Mouse (Mus musculus) frontal cortex, postnatal 25 days (tissue): ENCODE results near the gene Col24a1.
A peak's percentile ranks its signal among the peaks of the same experiment; 100 is the strongest.
"Not testable (repeated sequence)": the region's sequence is repeated elsewhere in the genome, so short reads cannot be mapped to it uniquely, and the experiment has no call there.

ENCODE experiments used
- DNase-seq, 2 experiments: peaks; one replicate each; pipeline ENCODE4 v3.0.0; 2022; ENCODE audit warnings: low spot score in 2 of 2

Gene Col24a1

GRCm38 (mm10) chr3:145353951-145354350, 61.7 kb downstream of the Col24a1 start:
- no peak for DNase-seq

GRCm38 (mm10) chr3:145356865-145357487, 64.7 kb downstream of the Col24a1 start:
- DNase-seq, result no peak

- no peak for DNase-seq
These were observed 73.0 kb downstream of the Col24a1 start for GRCm38 (mm10) chr3:145365227-145365626.

GRCm38 (mm10) chr3:145367176-145367717, 75.0 kb downstream of the Col24a1 start:
- no peak for DNase-seq

GRCm38 (mm10) chr3:145376298-145376697, 84.0 kb downstream of the Col24a1 start:
- DNase-seq, result no peak

- DNase-seq, result no peak
These were observed 90.8 kb downstream of the Col24a1 start for GRCm38 (mm10) chr3:145383095-145383494.

- no peak for DNase-seq
These were observed 94.2 kb downstream of the Col24a1 start for GRCm38 (mm10) chr3:145386434-145386833.

- DNase-seq, result no peak
These were observed 98.4 kb downstream of the Col24a1 start for GRCm38 (mm10) chr3:145390681-145391080.

GRCm38 (mm10) chr3:145391986-145392659, 99.9 kb downstream of the Col24a1 start:
- no peak for DNase-seq

GRCm38 (mm10) chr3:145399173-145399572, 106.9 kb downstream of the Col24a1 start:
- no peak for DNase-seq

GRCm38 (mm10) chr3:145402257-145402656, 110.0 kb downstream of the Col24a1 start:
- no peak for DNase-seq

GRCm38 (mm10) chr3:145402994-145403393, 110.7 kb downstream of the Col24a1 start:
- no peak for DNase-seq

GRCm38 (mm10) chr3:145408045-145408444, 115.8 kb downstream of the Col24a1 start:
- no peak for DNase-seq

GRCm38 (mm10) chr3:145412137-145412536, 119.9 kb downstream of the Col24a1 start:
- no peak for DNase-seq

GRCm38 (mm10) chr3:145414362-145414761, 122.1 kb downstream of the Col24a1 start:
- no peak for DNase-seq

- no peak for DNase-seq
These were observed 125.5 kb downstream of the Col24a1 start for GRCm38 (mm10) chr3:145417809-145418208.

GRCm38 (mm10) chr3:145420421-145420820, 128.1 kb downstream of the Col24a1 start:
- no peak for DNase-seq

GRCm38 (mm10) chr3:145422044-145422443, 129.8 kb downstream of the Col24a1 start:
- DNase-seq, result no peak

- no peak for DNase-seq
These were observed 146.1 kb downstream of the Col24a1 start for GRCm38 (mm10) chr3:145438352-145438751.

- DNase-seq, result no peak
These were observed 146.8 kb downstream of the Col24a1 start for GRCm38 (mm10) chr3:145439086-145439485.

GRCm38 (mm10) chr3:145440993-145441392, 148.7 kb downstream of the Col24a1 start:
- no peak for DNase-seq

GRCm38 (mm10) chr3:145442268-145442667, 150.0 kb downstream of the Col24a1 start:
- DNase-seq, result peak in 1 of 2 experiments; percentile 9

- not testable (repeated sequence) for DNase-seq
These were observed 150.9 kb downstream of the Col24a1 start for GRCm38 (mm10) chr3:145443167-145443566.
